Mouse (Mus musculus) gastrocnemius, postnatal 4 days (tissue): ENCODE measurements around the gene Gm13023. TPM values are rescaled to one million over a fixed set of nuclear protein-coding genes. Genes with fewer than 3 reads are reported as not detected.
"Not testable (repeated sequence)": the region's sequence is repeated elsewhere in the genome, so short reads cannot be mapped to it uniquely, and the experiment has no call there.

Experiments
- DNase-seq, 2 experiments: peaks; one replicate each; pipeline ENCODE4 v3.0.0; 2021 to 2022; ENCODE audit warnings: low spot score in 2 of 2, mixed read lengths in 2 of 2
- long read RNA-seq, 2 experiments: library from polyadenylated mRNA; stranded (forward); transcript quantifications; one replicate each; pipeline ENCODE4 v2.0.0; 2021
- total RNA-seq, 2 experiments: library from RNA; stranded (reverse); gene quantifications; 2 replicates each; pipeline ENCODE4 v1.2.3; 2021

Gm13023 gene
- not detected for total RNA-seq
- long read RNA-seq, experiment 1: 0 reads
- long read RNA-seq, experiment 2: 0 reads

DNA sequence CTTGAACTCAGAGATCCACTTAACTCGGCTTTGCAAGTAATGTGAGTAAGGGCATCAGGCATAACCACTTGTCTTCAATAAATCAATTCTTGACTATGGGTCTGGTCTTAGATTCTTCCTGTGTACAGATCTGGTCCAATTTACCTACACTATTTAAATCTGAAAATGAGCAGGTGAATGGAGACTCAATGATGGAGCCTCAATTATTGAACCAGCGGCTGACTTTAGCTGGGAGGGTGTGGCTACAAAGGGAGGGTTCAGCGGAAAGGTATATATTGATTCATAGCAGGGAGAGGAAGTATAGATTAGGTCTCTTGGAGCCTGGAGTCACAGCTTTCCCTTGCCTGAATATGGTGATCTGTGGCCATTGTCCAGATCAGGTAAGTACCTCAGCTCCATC is at the start of gene Gm13023:
TSS of gene Gm13023 (plus strand) at position 301 of the 400 bp plus-strand sequence.
- DNase-seq: not testable (repeated sequence)

DNA sequence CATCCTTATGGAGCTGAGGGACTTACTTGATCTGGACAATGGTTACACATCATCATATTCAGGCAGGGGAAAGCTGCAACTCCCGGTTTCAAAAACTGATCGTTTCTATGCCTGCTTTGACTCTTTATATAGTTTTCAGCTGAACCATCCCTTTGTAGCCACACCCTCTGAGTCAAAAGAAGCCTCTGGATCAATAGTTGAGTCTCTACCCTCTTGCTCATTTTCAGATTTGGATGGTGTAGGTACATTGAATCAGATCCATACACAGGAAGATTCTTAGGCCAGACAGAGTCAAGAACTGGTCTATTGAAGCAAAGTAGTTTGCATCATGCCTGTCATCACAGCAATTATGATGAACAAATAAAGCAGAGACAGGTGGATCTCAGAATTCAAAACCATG is 26.8 kb downstream of the Gm13023 start, which contains the start of gene Gm13084:
TSS of gene Gm13084 (minus strand) at position 101 of the 400 bp plus-strand sequence.
- no peak for DNase-seq

Other genes starting within 250 kb of the Gm13023 start
- not detected for gene BC080695, start 237.7 kb upstream of the Gm13023 start, total RNA-seq
- not detected for gene Gm13057, start 237.6 kb upstream of the Gm13023 start, total RNA-seq
- gene Gm13083, start 174.3 kb upstream of the Gm13023 start, total RNA-seq: not detected
- not detected for gene Gm13088, start 132.1 kb upstream of the Gm13023 start, total RNA-seq
- gene Gm13089, start 86.6 kb upstream of the Gm13023 start, total RNA-seq: not detected
- gene Gm13078, start 69.9 kb upstream of the Gm13023 start, total RNA-seq: not detected
- gene Gm13084, start 26.7 kb downstream of the Gm13023 start, total RNA-seq: not detected
- not detected for gene Gm13103, start 57.1 kb downstream of the Gm13023 start, total RNA-seq
- not detected for gene Pramef6, start 111.0 kb downstream of the Gm13023 start, total RNA-seq
- not detected for gene Pramef25, start 161.7 kb downstream of the Gm13023 start, total RNA-seq
- gene Gm13101, start 177.6 kb downstream of the Gm13023 start, total RNA-seq: not detected
- gene Pramef17, start 205.0 kb downstream of the Gm13023 start, total RNA-seq: not detected